Mouse (Mus musculus) cerebellum, adult 2 months (tissue): ENCODE measurements around the gene Atp1a1. TPM values are rescaled to one million over a fixed set of nuclear protein-coding genes. Genes with fewer than 3 reads are reported as not detected.

Source experiments
- DNase-seq, 2 experiments: peaks; one replicate each; pipeline ENCODE4 v3.0.0; 2021
- H3K27ac ChIP-seq: fragments of 200-500 bp; 2 replicates; pipeline ENCODE4 v1.5.1; 2012; ENCODE audit warnings: low read length, control low read depth, inconsistent platforms; ENCODE audit not compliant: insufficient read depth
- H3K27me3 ChIP-seq: fragments of 200-500 bp; 2 replicates; pipeline ENCODE4 v1.6.1; 2012; ENCODE audit warnings: inconsistent platforms, mild to moderate bottlenecking, low read length, moderate library complexity; ENCODE audit not compliant: control insufficient read depth, insufficient read depth
- H3K4me1 ChIP-seq: fragments of 200-500 bp; 2 replicates; pipeline ENCODE4 v1.6.1; 2011; ENCODE audit warnings: low read length; ENCODE audit not compliant: control insufficient read depth, insufficient read depth
- H3K4me3 ChIP-seq: fragments of 200-500 bp; replicated peaks from 2 replicates; pipeline ENCODE3; 2011; ENCODE audit warnings: mild to moderate bottlenecking, low read depth, low read length, control low read depth; ENCODE audit not compliant: insufficient read depth
- CTCF ChIP-seq: fragments of 200-500 bp; IDR thresholded peaks from 2 replicates; pipeline ENCODE4 v1.5.1; 2011; ENCODE audit warnings: low read depth, mild to moderate bottlenecking, control low read depth, low read length, moderate library complexity, borderline replicate concordance; ENCODE audit not compliant: insufficient read depth
- POLR2A ChIP-seq: fragments of 200-500 bp; IDR thresholded peaks from 2 replicates; pipeline ENCODE4 v1.6.1; 2011; ENCODE audit warnings: low read length, control low read depth, borderline replicate concordance; ENCODE audit not compliant: insufficient read depth
- WGBS: fragments of 180-500 bp; shearing (Covaris S2); methylation state at CpG from one replicate; pipeline ENCODE4 v1.1.7; 2018; 5-methylcytosine and 5-hydroxymethylcytosine counted together
- polyA plus RNA-seq: library from polyadenylated mRNA; depleted of rRNA; stranded (reverse); fragments of >200 nt; gene quantifications from 2 replicates; pipeline ENCODE4 v1.2.3, GENCODE M21; 2012

Gene Atp1a1
- polyA plus RNA-seq, 1 experiment, result 826 TPM

DNA sequence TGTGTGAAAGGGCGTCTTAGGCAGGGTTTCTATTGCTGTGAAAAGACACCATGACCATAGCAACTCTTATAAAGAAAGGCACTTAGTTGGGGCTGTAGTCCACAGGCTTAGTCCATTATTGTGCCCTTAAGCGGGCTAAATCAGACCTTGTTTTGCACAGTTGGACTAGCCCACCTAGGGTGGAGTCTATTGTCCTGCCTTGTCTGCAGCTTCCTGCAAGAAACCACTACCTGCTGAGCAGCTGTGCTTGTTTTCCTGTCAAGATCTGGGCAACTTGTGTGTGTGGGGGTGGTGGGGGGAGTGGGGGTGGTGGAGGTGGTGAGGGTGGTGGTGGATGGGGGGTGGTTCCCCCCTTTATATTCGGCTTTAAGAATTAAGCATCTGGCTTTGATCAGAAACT is 34.2 kb downstream of the Atp1a1 start:
- no peak for DNase-seq
- no peak overlapping the region for H3K27ac ChIP-seq
- no peak overlapping the region for H3K4me3 ChIP-seq
- TF ChIP-seq POLR2A, result no peak
- TF ChIP-seq CTCF, result no peak
- H3K4me1 ChIP-seq, result peaks cover 17% of the 10 kb centered on the region
- WGBS, result 81% methylated on average over 3 of the region's 3 CpGs
- no peaks in the 10 kb centered on the region for H3K27me3 ChIP-seq

DNA sequence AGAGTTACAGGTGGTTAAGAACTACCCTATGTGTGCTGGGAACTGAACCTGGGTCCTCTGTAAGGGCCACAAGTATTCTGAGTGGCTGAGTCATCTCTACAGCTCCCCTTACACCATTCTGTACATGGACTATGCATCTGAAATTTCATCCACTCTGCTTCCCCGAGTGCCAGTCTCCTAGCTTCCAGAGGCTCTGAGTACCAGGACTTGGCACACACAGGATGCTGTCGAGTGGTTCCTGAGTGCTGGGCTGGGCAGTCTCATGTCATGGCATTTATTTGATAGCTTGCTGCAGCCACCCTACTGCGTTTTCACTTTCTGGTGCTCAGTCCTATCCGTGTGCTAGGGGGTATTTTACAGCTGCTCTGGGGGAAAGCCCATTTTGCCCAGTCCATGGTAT is 35.9 kb downstream of the Atp1a1 start:
- no peaks in the 10 kb centered on the region for H3K27me3 ChIP-seq
- no peak for DNase-seq
- 61% methylated on average over 4 of the region's 4 CpGs for WGBS

GRCm38 (mm10) chr3:101564011-101564410 is 40.5 kb downstream of the Atp1a1 start:
- H3K27me3 ChIP-seq, result no peaks in the 10 kb centered on the region
- H3K4me1 ChIP-seq, result peaks cover 23% of the 10 kb centered on the region
- no peak for DNase-seq
- no peak for TF ChIP-seq CTCF
- no peak for TF ChIP-seq POLR2A
- H3K4me3 ChIP-seq, result no peak overlapping the region
- WGBS, result 94% methylated on average over 2 of the region's 2 CpGs
- H3K27ac ChIP-seq, result no peak overlapping the region

More for the DNA sequence above, 35.9 kb downstream of the Atp1a1 start:
- Histone ChIP-seq H3K4me3 (no peak overlapping the region), H3K4me1 (peaks cover 16% of the 10 kb centered on the region), H3K27ac (no peak overlapping the region)
- TF ChIP-seq POLR2A (no peak), CTCF (no peak)

DNA sequence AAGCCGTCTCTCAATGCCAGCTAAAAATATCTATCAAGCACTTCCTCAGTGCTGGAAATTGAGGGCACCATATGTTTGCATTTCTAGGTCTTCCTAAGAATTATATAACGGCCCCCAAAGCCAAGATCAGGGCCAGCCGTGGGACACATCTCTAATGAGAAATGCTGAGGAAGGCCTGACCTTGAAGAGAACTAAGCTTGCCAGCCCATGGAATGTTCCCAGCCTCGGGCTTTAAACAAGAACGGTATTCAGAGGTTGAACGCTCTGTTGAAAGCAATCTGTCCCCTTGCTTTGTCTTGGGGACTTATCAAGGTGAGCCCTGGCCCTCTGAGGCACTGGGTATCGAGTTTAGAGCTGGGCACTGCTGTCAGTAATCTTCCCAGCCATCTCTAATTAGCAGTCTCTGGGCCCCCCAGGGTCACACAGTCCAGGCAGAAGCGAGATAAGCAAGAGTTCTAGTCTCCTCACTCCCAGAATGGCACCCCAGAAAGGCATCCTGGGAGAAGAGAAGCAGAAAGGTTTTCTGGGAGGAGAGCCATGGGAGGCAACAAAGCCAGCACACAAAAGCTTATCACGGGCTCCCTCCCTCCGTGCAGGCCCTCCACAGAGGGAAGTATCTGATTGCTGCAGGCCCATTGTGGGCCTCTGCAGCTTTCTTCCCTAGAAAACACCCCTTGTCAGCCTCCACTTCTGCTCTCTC is 41.8 kb downstream of the Atp1a1 start:
- H3K27ac ChIP-seq, result peak overlapping the region; percentile 86
- TF ChIP-seq POLR2A (no peak), CTCF (no peak)
- DNase-seq, result peak in 1 of 2 experiments; percentile 71
- H3K4me3 ChIP-seq, result no peak overlapping the region
- WGBS, result 22% methylated on average over 10 of the region's 10 CpGs
- H3K4me1 ChIP-seq, result peaks cover 23% of the 10 kb centered on the region
- no peaks in the 10 kb centered on the region for H3K27me3 ChIP-seq

DNA sequence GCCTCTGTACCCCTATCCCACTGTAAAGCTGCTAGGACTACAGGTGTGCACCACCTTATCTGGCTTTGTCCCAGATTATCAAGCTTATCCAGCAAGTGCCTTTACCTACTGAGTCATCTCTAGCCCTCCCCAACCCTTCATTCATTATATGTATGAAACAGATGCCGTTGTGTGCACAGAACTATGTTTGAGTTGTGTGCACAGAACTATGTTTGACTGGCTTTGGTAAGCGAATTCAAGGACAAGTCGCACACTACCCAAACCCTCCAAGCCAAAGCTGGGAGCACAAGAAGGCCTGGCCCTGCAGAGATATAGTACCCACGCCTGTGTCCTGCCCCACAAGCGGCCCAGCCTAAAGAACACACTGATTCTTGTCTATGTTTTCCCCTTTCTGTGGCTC is 42.5 kb downstream of the Atp1a1 start:
- peak overlapping the region; percentile 12 for H3K27ac ChIP-seq

DNA sequence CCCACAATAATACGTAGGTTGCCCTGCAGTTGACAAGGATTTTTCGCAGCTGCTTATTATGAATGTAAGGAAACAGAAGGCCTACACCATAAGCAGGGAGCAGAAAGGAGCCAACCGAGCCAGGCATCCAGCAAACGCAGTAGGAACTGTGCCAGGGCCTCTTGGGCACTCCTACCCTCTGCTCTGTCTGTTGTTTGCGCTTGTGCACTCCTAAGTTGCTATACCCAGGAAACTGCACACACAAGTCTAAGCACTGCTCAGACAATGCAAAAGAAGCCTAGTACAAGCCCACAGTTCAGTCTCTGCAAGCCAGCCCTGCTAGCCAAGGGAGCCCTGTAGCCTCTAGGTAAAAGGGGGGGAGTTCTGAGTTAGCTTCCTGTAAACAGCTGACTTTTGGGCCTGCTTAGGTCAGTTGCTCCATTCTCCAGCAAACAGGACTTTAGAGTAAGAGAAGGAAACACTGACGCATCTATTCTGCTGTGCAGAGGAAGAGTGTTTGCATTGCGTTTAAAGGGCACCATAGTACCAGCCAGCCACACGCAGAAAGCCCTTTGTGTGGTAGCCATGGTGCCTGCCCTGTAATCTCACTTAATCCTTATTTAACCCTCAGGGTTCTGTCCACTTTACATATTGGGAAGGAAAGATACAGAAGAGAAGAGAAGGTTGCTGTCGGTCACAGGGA is 43.5 kb downstream of the Atp1a1 start:
- Histone ChIP-seq H3K4me3 (no peak overlapping the region), H3K4me1 (peaks cover 32% of the 10 kb centered on the region), H3K27me3 (no peaks in the 10 kb centered on the region), H3K27ac (no peak overlapping the region)
- peak; percentile 60 to 68 for DNase-seq
- TF ChIP-seq CTCF, result no peak
- TF ChIP-seq POLR2A, result no peak
- 45% methylated on average over 9 of the region's 9 CpGs for WGBS

More for the DNA sequence above, 42.5 kb downstream of the Atp1a1 start:
- H3K27me3 ChIP-seq, result no peaks in the 10 kb centered on the region
- H3K4me1 ChIP-seq, result peaks cover 31% of the 10 kb centered on the region
- DNase-seq, result no peak
- no peak for TF ChIP-seq POLR2A
- TF ChIP-seq CTCF, result no peak
- no peak overlapping the region for H3K4me3 ChIP-seq
- 96% methylated on average over 5 of the region's 5 CpGs for WGBS

DNA sequence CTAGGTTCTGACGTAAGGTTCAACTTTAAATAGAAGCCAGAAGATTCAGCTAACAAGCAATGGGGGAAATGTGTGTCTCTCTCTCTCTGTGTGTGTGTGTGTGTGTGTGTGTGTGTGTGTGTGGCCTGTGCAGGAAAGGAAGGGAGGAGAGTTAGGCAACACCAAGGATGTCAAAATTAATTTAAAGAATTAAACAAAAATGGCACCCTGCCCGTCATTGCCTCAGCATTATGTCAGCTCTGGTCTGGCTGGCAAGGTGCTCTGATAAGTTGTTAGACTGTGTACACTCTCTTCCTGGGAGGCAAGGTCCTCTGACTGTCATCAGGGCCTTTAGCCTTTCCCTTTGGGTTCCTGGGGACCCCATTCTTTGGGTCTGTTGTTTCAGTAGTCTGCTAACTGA is 47.8 kb downstream of the Atp1a1 start:
- no peak for TF ChIP-seq POLR2A
- no peak for TF ChIP-seq CTCF
- H3K27ac ChIP-seq, result no peak overlapping the region
- DNase-seq, result no peak
- H3K4me3 ChIP-seq, result no peak overlapping the region
- H3K4me1 ChIP-seq, result peaks cover 24% of the 10 kb centered on the region
- H3K27me3 ChIP-seq, result no peaks in the 10 kb centered on the region
- WGBS, result 61% methylated on average over 2 of the region's 2 CpGs
